Mouse (Mus musculus) bone marrow, adult 2 months (tissue): Measurements from ENCODE around the gene Teddm1a. TPM values are rescaled to one million over a fixed set of nuclear protein-coding genes. Genes with fewer than 3 reads are reported as not detected.

Experiments used
- H3K27ac ChIP-seq: fragments of 200-500 bp; 2 replicates; pipeline ENCODE4 v1.5.1; 2012; ENCODE audit warnings: low read depth, mild to moderate bottlenecking, control low read depth, inconsistent platforms, low read length; ENCODE audit not compliant: control insufficient read depth, poor library complexity, insufficient read depth
- H3K4me1 ChIP-seq: fragments of 200-500 bp; 2 replicates; pipeline ENCODE4 v1.6.1; 2011; ENCODE audit warnings: low read length; ENCODE audit not compliant: control insufficient read depth, insufficient read depth
- H3K4me3 ChIP-seq: fragments of 200-500 bp; replicated peaks from 2 replicates; pipeline ENCODE3; 2011; ENCODE audit warnings: mild to moderate bottlenecking, low read depth, low read length, control low read depth; ENCODE audit not compliant: control insufficient read depth
- CTCF ChIP-seq: fragments of 200-500 bp; IDR thresholded peaks from 2 replicates; pipeline ENCODE4 v1.5.1; 2011; ENCODE audit warnings: low read length, control low read depth; ENCODE audit not compliant: control insufficient read depth, insufficient read depth
- POLR2A ChIP-seq: fragments of 200-500 bp; IDR thresholded peaks from 2 replicates; pipeline ENCODE4 v1.6.1; 2011; ENCODE audit warnings: low read depth, mild to moderate bottlenecking, control low read depth, low read length, borderline replicate concordance; ENCODE audit not compliant: control insufficient read depth
- WGBS: fragments of 180-500 bp; shearing (Covaris S2); methylation state at CpG from one replicate; pipeline ENCODE4 v1.1.7; 2018; 5-methylcytosine and 5-hydroxymethylcytosine counted together
- polyA plus RNA-seq: library from polyadenylated mRNA; stranded (reverse); fragments of >200 nt; gene quantifications from 2 replicates; pipeline ENCODE4 v1.2.4, GENCODE M21; 2011; ENCODE audit warnings: low replicate concordance; ENCODE audit not compliant: missing spikeins, insufficient read depth, insufficient read length

The Teddm1a gene
- polyA plus RNA-seq, 1 experiment: not detected

DNA sequence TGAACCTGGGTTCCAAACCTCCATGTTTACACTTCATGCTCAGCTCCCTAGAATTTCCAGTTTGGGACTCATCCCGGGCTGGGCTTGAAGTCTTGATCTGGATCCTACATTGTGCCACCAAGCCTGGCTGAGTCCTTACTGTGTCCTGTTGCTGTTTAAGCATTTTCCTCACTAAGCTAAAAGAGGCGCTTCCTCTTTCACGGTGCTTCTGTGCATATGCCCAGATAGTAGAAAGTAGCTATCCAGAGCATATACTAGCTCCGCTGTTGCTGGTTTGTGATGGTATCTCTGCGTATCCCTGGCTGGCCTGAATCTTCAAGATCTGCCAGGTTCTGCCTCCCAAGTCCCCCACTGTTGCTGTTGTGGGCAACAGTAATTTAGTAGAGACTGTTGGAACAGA is 18.9 kb downstream of the Teddm1a start:
- Histone ChIP-seq H3K4me1 (peaks cover 3% of the 10 kb centered on the region), H3K27ac (no peak overlapping the region), H3K4me3 (no peak overlapping the region)
- 34% methylated on average over 5 of the region's 5 CpGs for WGBS
- TF ChIP-seq POLR2A: no peak
- TF ChIP-seq CTCF: no peak

DNA sequence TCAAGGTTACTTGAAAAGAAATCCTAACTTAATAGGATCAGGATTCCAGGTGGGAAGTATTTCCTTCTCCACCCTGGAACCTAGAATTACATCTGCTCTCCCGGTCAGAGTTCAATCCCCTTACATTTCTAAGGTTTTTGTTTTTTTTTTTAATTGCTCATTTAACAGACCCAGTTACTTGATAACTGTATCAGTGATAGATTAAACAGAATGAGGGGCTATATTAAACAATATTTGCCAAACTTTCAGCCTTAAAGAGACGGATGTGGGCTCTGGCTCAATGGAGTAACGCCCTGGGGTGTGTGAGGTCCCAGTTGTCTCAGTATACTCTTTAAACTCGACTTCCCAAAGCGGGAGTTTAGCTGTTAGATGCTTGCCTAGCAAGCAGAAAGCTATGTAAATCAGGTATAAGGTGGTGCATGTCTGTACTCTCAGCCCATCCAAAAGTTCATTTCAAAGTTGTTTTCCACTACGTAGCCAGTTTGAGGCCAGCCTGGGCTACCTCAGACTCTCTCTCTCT is 19.8 kb downstream of the Teddm1a start:
- TF ChIP-seq CTCF: no peak
- TF ChIP-seq POLR2A: no peak
- Histone ChIP-seq H3K4me1 (peaks cover 3% of the 10 kb centered on the region), H3K4me3 (no peak overlapping the region), H3K27ac (no peak overlapping the region)
- WGBS: 82% methylated on average over 6 of the region's 6 CpGs

DNA sequence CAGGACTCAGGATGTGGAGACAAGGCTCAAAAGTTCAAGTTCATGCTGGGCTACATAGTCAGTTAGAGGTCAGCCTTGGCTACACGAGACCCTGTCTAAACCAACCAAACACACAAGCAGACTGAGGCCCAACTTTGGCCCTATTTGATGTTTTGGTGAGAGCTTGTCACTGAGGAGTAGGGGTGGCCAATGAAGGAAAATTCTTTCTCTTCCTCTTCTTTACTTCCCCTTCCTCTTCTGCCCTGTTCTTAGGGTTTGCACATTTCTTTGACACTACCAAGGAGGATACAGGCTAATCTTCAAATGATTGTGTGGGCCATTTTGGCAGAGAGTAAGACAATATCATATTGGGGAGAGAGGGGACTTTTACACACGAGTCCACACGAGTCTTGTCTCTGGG is 22.3 kb downstream of the Teddm1a start:
- H3K27ac ChIP-seq: no peak overlapping the region
- WGBS: 51% methylated on average over 3 of the region's 3 CpGs

DNA sequence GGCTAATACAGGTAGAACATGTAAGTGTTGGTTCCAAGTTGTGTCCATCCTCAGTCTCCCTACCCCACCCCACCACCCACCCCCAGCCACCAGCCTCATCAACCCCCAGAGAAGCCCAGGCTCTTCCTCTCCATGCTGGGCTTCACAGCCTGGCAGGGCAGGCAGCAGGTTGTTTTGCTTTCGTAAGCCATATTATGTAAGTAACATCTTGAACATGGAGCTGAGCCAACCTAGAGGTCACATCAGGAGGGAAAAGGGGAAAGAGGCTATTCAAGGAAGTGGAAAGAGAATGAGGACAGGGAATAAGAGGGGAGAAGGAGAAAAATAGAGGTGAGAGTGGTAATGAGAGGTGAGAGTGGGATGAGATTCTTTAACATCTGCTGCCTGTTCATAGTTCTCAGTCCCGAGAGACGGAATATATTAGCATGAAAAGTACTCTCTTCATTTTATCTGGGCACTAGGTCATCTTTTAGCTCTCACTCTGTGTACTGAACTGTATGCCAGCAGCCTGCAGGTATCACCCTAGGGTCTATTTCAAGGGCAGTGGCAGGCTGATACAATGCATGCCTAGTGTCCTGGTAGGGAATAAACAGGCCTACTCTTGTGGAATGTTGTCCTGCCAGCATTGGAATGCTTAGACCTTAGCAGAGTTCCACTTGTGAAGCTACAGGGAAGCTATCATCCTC is 27.1 kb downstream of the Teddm1a start:
- no peak for TF ChIP-seq POLR2A
- TF ChIP-seq CTCF: no peak
- H3K4me3 ChIP-seq: no peak overlapping the region
- H3K27ac ChIP-seq: no peak overlapping the region
- 56% methylated on average over 3 of the region's 3 CpGs for WGBS
- H3K4me1 ChIP-seq: peaks cover 2% of the 10 kb centered on the region

More for the DNA sequence above, 22.3 kb downstream of the Teddm1a start:
- peaks cover 3% of the 10 kb centered on the region for H3K4me1 ChIP-seq
- no peak overlapping the region for H3K4me3 ChIP-seq
- TF ChIP-seq CTCF: no peak
- no peak for TF ChIP-seq POLR2A

DNA sequence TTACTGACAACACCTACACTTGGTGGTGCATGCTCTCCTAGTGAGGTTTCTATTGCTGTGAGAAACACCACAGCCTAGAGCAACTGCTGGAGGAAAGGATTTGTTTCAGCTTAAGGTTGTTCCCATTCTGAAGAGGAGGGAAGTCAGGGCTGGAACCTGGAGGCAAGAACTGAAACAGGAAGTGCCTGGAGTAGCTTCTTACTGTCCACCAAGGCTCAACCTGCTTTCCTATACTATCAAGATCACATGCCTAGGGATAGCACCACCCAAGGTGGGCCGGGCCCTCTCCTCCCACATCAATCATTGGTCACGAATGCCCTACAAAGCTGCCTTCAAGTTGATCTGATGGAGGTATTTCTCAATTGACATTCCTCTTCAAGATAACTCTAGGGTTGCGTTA is 30.1 kb downstream of the Teddm1a start:
- no peak overlapping the region for H3K27ac ChIP-seq
- TF ChIP-seq POLR2A (no peak), CTCF (no peak)
- 91% methylated on average over 3 of the region's 3 CpGs for WGBS

DNA sequence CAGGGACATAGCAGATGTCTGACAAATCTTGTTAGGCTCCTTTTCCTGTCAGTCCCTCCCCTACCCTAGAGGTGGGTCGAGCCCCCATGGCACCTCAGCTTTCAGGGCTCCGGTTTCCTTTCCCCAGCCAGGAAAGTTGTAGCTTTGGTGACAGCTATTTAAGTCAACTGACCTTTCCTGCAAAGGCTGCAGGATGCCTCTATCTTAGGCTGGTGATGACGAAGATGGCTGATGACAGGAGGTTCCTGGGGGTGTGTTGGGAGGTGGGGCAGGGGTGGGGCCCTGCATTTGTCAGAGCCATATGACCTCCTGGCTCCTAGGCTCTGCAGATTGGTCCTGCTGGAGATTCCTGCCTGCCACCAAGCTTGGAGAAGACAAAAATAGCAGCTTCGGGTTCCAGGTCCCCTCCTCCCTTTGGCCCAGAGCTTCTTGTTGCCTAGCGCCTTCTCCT is 31.1 kb downstream of the Teddm1a start:
- Histone ChIP-seq H3K27ac (no peak overlapping the region), H3K4me1 (no peaks in the 10 kb centered on the region), H3K4me3 (no peak overlapping the region)
- 67% methylated on average over 5 of the region's 5 CpGs for WGBS
- TF ChIP-seq POLR2A (no peak), CTCF (no peak)

More for the DNA sequence above, 30.1 kb downstream of the Teddm1a start:
- Histone ChIP-seq H3K4me3 (no peak overlapping the region), H3K4me1 (no peaks in the 10 kb centered on the region)

DNA sequence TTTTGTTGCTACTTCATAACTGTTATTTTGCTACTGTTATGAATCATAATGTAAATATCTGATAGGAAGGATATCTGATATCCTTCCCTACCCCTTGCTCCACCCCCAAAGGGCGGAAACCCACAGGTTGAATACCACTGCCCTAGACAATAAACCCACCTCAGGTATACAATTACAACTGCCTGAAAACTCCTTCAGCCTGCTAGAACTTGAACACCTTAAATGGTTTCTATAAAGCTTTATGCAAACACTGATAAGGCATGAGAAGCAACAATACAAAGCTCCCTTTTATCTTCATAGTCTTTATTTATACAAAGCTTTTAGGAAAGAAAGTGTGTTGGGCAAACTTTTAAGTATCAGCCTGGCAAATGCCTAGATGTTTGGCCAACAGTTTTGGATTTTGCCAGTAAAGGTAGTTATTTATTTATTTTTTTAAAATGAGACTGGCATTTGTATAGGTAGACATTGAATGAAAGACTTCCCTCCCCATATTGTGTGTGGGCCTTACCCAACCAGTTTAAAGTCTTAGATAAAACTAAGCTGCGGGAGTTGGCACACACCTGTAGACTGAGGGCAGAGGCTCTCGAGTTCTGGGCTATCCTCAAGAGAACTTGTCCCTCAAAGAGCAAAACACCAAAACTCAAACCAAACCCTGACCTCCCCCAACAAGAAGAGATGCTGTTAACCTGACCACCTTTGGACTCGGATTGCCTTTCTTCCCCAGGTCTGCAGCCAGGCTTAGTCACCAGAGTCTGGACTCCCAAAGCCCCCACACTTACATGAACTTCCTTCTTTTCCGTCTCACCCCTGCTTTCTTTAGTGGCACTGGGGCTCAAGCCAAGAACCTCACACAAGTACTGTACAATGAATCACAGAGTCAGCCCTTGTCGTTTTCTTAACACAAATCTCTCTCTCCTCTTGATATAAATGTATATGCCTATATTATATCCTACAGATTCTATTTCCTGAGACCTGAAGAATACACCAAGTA is 33.1 kb downstream of the Teddm1a start:
- Histone ChIP-seq H3K27ac (no peak overlapping the region), H3K4me1 (no peaks in the 10 kb centered on the region), H3K4me3 (no peak overlapping the region)
- TF ChIP-seq CTCF: no peak
- TF ChIP-seq POLR2A: no peak
- 32% methylated on average over 6 of the region's 6 CpGs for WGBS

DNA sequence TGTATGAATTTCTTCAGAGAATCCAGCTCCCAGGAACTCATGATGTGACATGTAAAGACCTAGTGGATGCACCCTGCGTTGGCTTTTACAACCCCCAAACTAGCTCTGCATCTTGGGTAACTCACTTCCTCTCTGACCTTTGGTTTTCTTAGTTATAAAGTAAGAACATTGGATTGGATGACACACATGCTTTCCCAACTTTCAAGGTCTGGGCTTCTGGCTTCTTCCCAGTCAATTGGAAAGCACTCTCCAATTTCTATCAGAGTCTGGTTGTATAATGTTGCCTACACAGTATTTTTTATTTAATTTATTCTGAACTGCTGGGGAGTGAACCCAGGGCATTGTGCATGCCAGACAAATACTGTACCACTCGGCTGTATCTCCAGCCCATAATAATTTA is 38.9 kb downstream of the Teddm1a start:
- Histone ChIP-seq H3K4me1 (no peaks in the 10 kb centered on the region), H3K27ac (no peak overlapping the region), H3K4me3 (no peak overlapping the region)
- WGBS: 61% methylated on average over 2 of the region's 2 CpGs
- TF ChIP-seq CTCF (no peak), POLR2A (no peak)
